Mouse (Mus musculus): Measurements from ENCODE around the gene Kidins220. TPM values are rescaled to one million over a fixed set of nuclear protein-coding genes. Genes with fewer than 3 reads are reported as not detected.

Gene Kidins220
- total and polyA plus RNA-seq, 2 experiments from 2014 or later = 104 to 295 TPM

DNA sequence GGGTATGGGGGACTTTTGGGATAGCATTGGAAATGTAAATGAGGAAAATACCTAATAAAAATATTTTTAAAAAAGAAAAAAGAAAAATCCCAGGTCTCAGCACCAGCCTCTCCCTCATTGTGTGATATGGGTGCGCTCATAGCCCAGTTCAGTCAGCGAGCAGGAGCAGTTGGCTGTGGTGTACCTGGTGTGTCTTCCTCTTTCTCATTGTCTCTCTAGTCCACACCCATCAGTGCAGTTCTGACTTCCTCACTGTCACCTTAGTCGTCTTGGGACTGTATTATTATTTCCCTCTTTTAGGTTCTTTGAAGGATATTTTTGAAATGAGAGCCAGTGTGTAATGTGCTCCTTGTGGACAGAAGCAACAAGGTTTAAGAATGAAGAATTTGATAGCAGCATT lies 61.3 kb downstream of the Kidins220 start:
- DNase-seq (ENCODE audit: low spot score) = no peak
- no peaks in the 10 kb centered on the region for H3K27me3 ChIP-seq (ENCODE audit: insufficient read depth, low read length)
- no peak for ATAC-seq (ENCODE audit: low FRiP score)
- H3K4me3 ChIP-seq (ENCODE audit: low read depth, low read length) = no peak overlapping the region
- no peak for TF ChIP-seq CTCF (IDR thresholded peaks at IDR 0.05)
- H3K9me3 ChIP-seq (ENCODE audit: low read length) = no peaks in the 10 kb centered on the region
- WGBS = 95% methylated on average over 3 of the region's 3 CpGs
- H3K4me1 ChIP-seq (ENCODE audit: insufficient read depth, low read length) = peaks cover 3% of the 10 kb centered on the region; the same call in 1 of the 2 replicates
- peaks cover 32% of the 10 kb centered on the region for H3K36me3 ChIP-seq (ENCODE audit: insufficient read depth, low read length)
- no peak overlapping the region for H3K4me2 ChIP-seq (ENCODE audit: low read depth, low read length, poor library complexity, severe bottlenecking)
- H3K27ac ChIP-seq (ENCODE audit: low read depth, low read length) = no peak overlapping the region
- H3K9ac ChIP-seq (replicated peaks; ENCODE audit: low read length, poor library complexity, severe bottlenecking) = no peak overlapping the region

DNA sequence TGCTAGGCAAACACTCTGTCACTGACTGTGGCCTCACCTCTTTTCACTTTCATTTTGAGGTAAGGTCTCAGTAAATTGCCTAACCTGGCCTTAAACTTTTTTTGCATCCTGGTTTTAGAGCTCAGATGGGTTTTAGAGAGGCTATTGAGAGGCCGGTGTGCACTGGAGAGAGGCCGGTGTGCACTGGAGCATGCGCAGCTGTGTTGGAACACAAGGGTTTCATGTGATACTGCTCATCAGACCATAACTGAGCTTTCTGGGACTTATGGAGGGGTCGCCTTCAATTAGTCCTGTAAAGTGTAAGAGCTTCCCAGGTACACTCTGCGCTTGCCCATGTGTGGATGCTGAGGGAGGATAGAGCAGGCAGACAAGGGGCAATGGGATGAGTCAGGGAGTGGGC lies 62.5 kb downstream of the Kidins220 start:
- 68% methylated on average over 5 of the region's 5 CpGs for WGBS
- DNase-seq (ENCODE audit: low spot score) = no peak
- H3K9ac ChIP-seq (replicated peaks; ENCODE audit: low read length, poor library complexity, severe bottlenecking) = no peak overlapping the region
- no peaks in the 10 kb centered on the region for H3K9me3 ChIP-seq (ENCODE audit: low read length)
- peaks cover 3% of the 10 kb centered on the region; the same call in 1 of the 2 replicates for H3K4me1 ChIP-seq (ENCODE audit: insufficient read depth, low read length)
- TF ChIP-seq CTCF (IDR thresholded peaks at IDR 0.05) = no peak
- H3K36me3 ChIP-seq (ENCODE audit: insufficient read depth, low read length) = peaks cover 31% of the 10 kb centered on the region
- H3K4me2 ChIP-seq (ENCODE audit: low read depth, low read length, poor library complexity, severe bottlenecking) = no peak overlapping the region
- H3K27ac ChIP-seq (ENCODE audit: low read depth, low read length) = no peak overlapping the region; the same call in 1 of the 2 replicates
- no peaks in the 10 kb centered on the region for H3K27me3 ChIP-seq (ENCODE audit: insufficient read depth, low read length)
- no peak for ATAC-seq (ENCODE audit: low FRiP score)
- H3K4me3 ChIP-seq (ENCODE audit: low read depth, low read length) = no peak overlapping the region

DNA sequence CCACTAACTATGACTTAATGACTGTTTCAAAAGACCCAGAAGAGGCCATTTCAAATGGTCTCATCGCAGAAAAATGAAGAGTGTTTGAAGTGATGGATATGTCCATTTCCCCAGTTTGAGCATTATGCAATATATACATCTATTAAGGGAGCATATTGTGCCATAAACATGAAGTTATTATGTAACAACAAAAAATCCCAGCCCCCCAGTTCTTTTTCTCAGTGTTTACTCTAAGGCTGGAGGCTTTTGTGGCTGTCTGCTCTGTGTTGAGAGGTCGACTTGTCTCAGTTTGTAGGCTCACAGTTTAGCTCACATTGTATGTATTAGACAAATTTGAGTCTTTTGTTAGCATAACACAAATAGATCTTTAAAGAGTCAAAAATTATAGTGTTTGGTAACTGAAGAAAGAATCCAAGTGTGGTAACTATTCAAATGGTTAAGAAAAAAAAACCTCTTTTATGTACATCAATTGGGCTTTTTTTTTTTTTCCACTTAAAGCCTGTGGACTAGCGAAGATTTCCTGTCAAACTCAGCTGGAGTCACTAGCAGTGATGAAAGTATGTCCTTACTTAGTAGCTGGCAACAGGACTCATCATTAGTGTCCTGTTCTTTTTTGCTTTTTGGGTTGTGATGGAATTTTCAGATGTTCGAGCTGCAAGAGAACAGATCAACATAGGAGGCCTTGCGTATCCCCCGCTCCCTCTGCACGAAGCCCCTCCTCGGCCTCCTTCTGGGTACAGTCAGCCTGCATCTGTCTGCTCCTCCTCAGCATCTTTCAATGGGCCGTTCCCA lies 63.2 kb downstream of the Kidins220 start:
- no peak overlapping the region for H3K4me3 ChIP-seq (ENCODE audit: low read depth, low read length)
- no peak overlapping the region for H3K4me2 ChIP-seq (ENCODE audit: low read depth, low read length, poor library complexity, severe bottlenecking)
- no peak overlapping the region for H3K9ac ChIP-seq (replicated peaks; ENCODE audit: low read length, poor library complexity, severe bottlenecking)
- no peak overlapping the region for H3K27ac ChIP-seq (ENCODE audit: low read depth, low read length)
- no peaks in the 10 kb centered on the region for H3K9me3 ChIP-seq (ENCODE audit: low read length)
- H3K27me3 ChIP-seq (ENCODE audit: insufficient read depth, low read length) = no peaks in the 10 kb centered on the region
- WGBS = 73% methylated on average over 9 of the region's 9 CpGs
- H3K36me3 ChIP-seq (ENCODE audit: insufficient read depth, low read length) = peaks cover 30% of the 10 kb centered on the region
- no peak for DNase-seq (ENCODE audit: low spot score)
- no peak for TF ChIP-seq CTCF (IDR thresholded peaks at IDR 0.05)
- peaks cover 3% of the 10 kb centered on the region; the same call in 1 of the 2 replicates for H3K4me1 ChIP-seq (ENCODE audit: insufficient read depth, low read length)
- ATAC-seq (ENCODE audit: low FRiP score) = no peak

DNA sequence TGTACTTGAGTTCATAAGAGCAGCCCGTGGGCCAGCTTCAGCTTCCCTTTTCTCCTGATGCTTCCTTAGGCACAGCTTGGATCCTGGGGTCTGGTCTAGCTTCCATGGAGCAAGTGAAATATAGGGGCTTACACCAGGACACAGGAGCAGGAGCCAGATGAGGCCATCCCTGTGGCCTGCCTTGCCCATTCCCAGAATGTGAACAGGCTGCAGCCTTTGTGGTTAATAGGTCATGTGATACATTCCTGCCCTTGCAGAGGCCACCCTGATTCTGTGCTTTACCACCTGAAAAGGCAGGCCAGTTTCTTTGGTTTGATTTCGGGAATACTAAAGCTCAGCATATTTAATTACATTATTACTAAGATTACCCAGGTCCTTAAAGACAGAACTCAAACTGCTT lies 69.3 kb downstream of the Kidins220 start:
- Histone ChIP-seq H3K4me3 (ENCODE audit: low read depth, low read length) (no peak overlapping the region), H3K36me3 (ENCODE audit: insufficient read depth, low read length) (peaks cover 22% of the 10 kb centered on the region), H3K27ac (ENCODE audit: low read depth, low read length) (no peak overlapping the region), H3K4me2 (ENCODE audit: low read depth, low read length, poor library complexity, severe bottlenecking) (no peak overlapping the region), H3K4me1 (ENCODE audit: insufficient read depth, low read length) (no peaks in the 10 kb centered on the region), H3K9ac (replicated peaks; ENCODE audit: low read length, poor library complexity, severe bottlenecking) (no peak overlapping the region), H3K9me3 (ENCODE audit: low read length) (no peaks in the 10 kb centered on the region), H3K27me3 (ENCODE audit: insufficient read depth, low read length) (no peaks in the 10 kb centered on the region)
- DNase-seq (ENCODE audit: low spot score) (no peak), ATAC-seq (ENCODE audit: low FRiP score) (no peak)
- WGBS = 94% methylated on average over 2 of the region's 2 CpGs
- TF ChIP-seq CTCF (IDR thresholded peaks at IDR 0.05) = no peak

DNA sequence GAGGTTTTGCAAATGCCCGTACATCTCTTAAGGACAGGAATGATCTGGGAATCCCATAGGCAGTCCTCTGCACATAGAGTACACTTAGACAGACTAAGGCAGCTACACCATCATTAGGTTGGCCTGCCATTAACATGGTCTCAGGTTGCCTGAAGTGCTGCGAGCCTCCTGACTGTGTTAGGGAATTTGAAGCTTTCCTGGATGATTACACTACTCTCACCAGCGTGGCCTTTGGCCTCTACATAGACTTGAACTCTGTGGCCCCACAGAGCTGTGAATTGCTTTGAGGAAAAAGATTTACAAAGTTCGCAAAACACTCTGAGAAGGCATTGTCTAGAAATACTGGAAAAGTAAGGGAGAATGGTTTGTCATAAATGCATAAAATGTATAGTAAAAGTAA lies 69.9 kb downstream of the Kidins220 start:
- no peak overlapping the region for H3K4me3 ChIP-seq (ENCODE audit: low read depth, low read length)
- no peaks in the 10 kb centered on the region for H3K9me3 ChIP-seq (ENCODE audit: low read length)
- H3K27me3 ChIP-seq (ENCODE audit: insufficient read depth, low read length) = no peaks in the 10 kb centered on the region
- H3K9ac ChIP-seq (replicated peaks; ENCODE audit: low read length, poor library complexity, severe bottlenecking) = no peak overlapping the region
- H3K4me2 ChIP-seq (ENCODE audit: low read depth, low read length, poor library complexity, severe bottlenecking) = no peak overlapping the region
- TF ChIP-seq CTCF (IDR thresholded peaks at IDR 0.05) = no peak
- DNase-seq (ENCODE audit: low spot score) (no peak), ATAC-seq (ENCODE audit: low FRiP score) (no peak)
- H3K4me1 ChIP-seq (ENCODE audit: insufficient read depth, low read length) = no peaks in the 10 kb centered on the region
- peaks cover 22% of the 10 kb centered on the region for H3K36me3 ChIP-seq (ENCODE audit: insufficient read depth, low read length)
- 94% methylated on average over 4 of the region's 4 CpGs for WGBS
- H3K27ac ChIP-seq (ENCODE audit: low read depth, low read length) = no peak overlapping the region

DNA sequence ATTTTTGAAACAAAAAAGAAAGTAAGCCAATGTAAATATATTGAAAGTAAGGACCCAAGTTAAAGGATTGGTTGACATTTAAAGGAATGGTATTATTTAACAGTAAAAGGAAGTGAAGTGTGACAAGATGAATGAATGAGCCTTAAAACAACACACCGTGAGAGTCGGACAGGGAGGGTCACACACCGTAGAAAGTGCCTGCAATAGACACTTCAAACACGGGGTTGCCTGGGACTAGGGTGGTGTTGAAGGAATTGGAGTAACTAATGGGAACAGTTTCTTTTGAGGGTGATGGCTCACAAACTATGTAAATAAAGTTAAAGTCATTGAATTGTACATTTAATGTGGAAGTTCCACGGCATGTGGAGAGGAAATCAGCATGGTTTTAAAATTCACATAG lies 74.5 kb downstream of the Kidins220 start:
- no peaks in the 10 kb centered on the region for H3K27me3 ChIP-seq (ENCODE audit: insufficient read depth, low read length)
- no peaks in the 10 kb centered on the region for H3K9me3 ChIP-seq (ENCODE audit: low read length)
- H3K36me3 ChIP-seq (ENCODE audit: insufficient read depth, low read length) = peaks cover 43% of the 10 kb centered on the region
- ATAC-seq (ENCODE audit: low FRiP score) (no peak), DNase-seq (ENCODE audit: low spot score) (no peak)
- WGBS = 72% methylated on average over 5 of the region's 5 CpGs
- H3K4me2 ChIP-seq (ENCODE audit: low read depth, low read length, poor library complexity, severe bottlenecking) = no peak overlapping the region
- no peak for TF ChIP-seq CTCF (IDR thresholded peaks at IDR 0.05)
- no peaks in the 10 kb centered on the region for H3K4me1 ChIP-seq (ENCODE audit: insufficient read depth, low read length)
- H3K27ac ChIP-seq (ENCODE audit: low read depth, low read length) = no peak overlapping the region
- no peak overlapping the region for H3K4me3 ChIP-seq (ENCODE audit: low read depth, low read length)
- H3K9ac ChIP-seq (replicated peaks; ENCODE audit: low read length, poor library complexity, severe bottlenecking) = no peak overlapping the region
